Mouse (Mus musculus) layer of hippocampus, adult 8-10 months (tissue): ENCODE data around the gene Prf1. TPM values are rescaled to one million over a fixed set of nuclear protein-coding genes. Genes with fewer than 3 reads are reported as not detected.

Experiments
- DNase-seq, 2 experiments: peaks; one replicate each; pipeline ENCODE4 v3.0.0; 2022; ENCODE audit warnings: low spot score in 2 of 2
- total RNA-seq, 4 experiments: library from RNA; stranded (reverse); gene quantifications; 2 replicates each; pipeline ENCODE4 v1.2.4; 2022

The Prf1 gene
- not detected for total RNA-seq

DNA sequence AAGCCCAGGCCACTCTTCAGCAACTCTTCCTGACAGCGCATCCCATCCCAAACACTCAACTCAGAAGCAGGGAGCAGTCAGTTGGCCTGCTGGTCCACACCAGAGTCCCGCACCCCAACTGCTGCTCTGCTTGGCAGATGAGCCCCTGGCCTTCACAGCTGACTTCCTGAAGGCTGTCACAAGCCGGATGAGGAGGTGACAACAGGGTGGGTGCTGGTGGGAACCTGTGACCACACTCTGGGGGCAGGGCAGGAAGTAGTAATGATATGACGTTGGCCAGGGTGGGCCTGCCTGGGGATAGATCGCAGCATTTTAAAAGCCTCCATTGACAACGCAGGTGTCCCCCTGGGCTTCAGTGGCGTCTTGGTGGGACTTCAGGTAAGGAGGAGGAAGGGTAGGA, at the start of gene Prf1:
TSS of gene Prf1 (plus strand) at position 357 of the 400 bp plus-strand sequence.
- DNase-seq = no peak

GRCm38 (mm10) chr10:61248596-61249114, 49.0 kb upstream of the Prf1 start:
- no peak for DNase-seq

DNA sequence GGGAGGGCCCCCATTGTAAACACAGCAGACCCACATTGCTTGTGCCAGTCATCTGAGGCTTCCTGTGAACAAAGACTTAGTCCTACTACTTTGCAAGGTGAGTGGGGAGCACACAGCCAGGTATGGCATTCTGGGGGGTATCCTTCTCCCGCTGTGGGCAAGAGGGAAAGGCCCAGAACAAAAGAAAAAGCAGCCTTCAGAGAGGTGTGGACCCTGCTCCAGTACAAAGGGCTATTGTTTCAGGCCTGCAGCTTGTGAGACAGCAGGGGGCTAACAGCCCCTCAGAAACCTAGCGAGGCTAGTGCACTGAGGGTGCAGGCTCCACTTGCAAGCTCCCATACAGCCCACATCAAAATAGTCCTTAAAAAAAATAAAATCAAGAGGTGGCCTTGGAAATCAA, 47.7 kb upstream of the Prf1 start:
- DNase-seq = no peak

DNA sequence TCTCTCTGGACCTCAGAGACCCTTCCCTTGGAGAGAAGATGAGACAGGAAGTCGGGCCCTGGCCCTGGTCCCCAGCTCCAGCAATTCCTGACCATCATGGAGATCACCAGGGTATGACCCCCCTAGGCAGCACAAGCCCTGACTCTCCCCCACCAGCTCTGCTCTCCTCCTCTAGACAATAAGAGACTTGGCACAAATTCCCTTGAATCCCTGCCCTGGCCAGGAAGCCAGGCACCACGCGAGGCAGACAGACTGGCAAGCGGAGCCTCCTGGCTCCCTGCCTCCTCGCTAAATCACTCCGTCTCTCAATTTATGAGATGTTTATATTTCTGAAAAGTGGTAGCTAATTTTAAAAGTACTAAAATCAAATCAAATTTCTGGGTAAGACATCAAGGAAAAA, 42.9 kb upstream of the Prf1 start:
- peak; percentile 15 to 38 for DNase-seq

DNA sequence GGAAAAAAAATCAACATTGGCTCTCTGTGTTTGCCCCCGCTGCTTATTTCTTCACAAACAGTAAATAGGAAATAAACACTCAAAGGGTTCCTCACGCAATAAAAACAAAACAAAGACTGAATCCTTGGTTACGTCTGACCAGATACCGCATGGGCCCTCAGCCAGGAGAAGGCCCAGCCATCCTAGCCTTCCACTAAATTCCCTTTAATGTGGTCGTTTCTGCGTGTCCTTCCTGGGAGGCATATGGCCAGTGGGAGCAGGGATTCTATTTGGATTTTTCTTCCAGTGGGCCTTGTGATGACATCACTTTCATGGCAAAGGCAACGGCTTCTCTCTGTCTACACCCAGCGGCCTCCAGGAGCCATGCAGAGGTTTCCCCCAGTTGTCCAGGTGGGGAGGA, 42.4 kb upstream of the Prf1 start:
- no peak for DNase-seq

DNA sequence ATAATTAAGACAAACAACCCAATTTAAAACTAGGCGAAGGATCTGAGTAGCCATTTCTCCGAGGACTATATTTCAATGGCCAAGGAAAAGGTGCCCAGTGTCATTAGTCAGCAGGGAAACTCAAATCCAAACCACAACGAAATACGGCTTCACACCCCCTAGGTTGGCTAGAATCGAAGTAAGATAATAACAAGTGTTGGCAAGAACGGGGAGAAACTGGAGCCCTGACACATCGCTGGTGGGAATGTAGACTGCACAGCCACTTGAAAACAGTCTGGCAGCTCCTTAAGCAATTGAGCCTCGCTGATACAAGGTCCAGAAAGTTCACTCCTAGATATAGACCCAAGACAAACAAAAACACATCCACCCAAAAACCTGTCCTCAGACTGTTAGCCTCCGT, 41.0 kb upstream of the Prf1 start:
- DNase-seq = no peak

GRCm38 (mm10) chr10:61258131-61258530, 39.5 kb upstream of the Prf1 start:
- DNase-seq = peak; percentile 20 to 23

- DNase-seq = no peak
Measured at GRCm38 (mm10) chr10:61261229-61262156, 36.1 kb upstream of the Prf1 start.

GRCm38 (mm10) chr10:61263606-61264005, 34.0 kb upstream of the Prf1 start:
- DNase-seq = no peak

DNA sequence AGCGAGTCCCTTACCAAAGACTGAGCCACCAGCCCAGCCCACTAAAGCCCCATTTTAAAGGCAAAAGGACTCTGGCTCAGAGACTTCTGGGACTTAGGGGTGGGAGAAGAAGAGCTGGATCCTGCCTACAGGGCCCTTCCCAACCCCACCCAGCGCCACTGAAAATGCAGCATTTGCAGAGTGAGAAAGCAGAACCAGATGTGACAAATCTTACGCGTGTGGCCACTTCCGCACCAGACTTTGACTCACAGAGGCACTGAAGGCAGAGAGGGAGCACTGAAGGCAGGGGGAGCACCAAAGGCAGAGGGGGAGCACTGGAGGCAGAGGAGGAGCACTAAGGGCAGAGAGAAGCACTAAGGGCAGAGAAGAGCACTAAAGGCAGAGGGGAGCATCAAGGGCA, 30.3 kb upstream of the Prf1 start:
- DNase-seq = no peak

DNA sequence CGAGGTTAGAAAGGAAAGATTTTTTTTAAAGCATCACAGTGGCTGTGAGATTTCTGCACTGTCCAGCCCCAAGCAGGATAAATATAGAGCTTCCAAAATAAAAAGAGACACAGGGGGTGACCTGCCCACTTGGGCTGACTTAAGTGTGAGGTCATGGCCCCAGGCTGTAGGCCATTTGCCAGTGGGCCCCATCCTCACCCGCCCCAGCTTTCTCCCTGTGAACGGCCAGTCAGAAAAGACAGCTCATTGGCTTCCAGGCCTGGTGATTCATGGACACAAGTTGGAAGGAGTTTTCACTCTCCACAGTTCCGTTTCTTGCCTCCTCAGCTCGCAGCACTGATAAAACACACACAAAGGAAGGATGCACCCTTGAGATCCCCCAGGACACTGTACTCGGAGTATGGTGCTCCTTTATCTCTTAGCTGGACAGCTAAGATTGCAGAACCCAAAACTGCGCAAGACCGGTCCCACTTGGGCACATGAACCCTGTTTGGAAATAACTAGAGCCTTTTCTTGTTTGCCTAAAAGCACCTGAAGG, 25.5 kb upstream of the Prf1 start:
- no peak for DNase-seq

DNA sequence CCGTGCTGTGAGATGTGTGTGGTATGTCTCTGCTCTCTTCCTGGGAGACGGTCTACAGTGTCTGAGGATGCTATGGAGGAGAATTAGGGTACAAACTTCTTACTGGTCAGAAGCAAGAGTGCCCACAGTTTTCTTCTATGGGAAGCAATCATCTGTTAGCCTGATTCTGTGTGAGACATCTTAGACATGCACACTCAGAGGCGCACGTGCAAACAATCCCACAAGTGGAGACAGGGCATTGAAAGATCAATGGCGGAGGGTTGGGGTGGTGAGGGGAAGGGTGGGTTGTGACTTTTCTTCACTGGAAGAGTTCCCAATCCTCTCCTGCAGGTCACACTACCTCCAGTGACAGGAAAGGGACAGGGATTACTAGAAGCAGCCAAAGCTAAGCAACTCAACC, 25.0 kb upstream of the Prf1 start:
- no peak for DNase-seq

GRCm38 (mm10) chr10:61273081-61273843, 24.4 kb upstream of the Prf1 start, which contains the start of gene Adamts14:
Gene Adamts14 (minus strand): TSS chr10:61273438.
- DNase-seq = no peak

- DNase-seq = peak in 1 of 2 experiments; percentile 52
Measured at GRCm38 (mm10) chr10:61273844-61274215, 23.8 kb upstream of the Prf1 start.

DNA sequence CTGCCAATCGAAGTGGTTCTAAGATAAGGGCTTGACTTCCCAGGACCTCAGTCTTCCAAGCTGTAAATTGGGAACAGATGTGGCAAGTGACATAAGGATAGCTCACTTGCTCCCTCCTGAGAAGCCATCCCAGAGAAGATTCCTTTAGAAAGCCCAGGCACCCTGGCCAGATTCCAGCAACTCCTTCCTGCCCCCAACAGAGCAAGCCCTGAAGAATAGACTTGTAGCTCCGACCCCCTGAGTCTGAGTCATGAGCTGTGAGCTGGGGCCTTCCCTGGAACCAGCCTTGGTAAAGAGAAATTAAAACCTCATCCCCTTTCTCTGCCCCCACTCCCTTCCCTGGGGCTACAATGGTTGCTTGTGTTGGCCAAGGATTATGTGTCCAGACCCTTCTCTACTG, 23.1 kb upstream of the Prf1 start:
- no peak for DNase-seq

- no peak for DNase-seq
Measured at GRCm38 (mm10) chr10:61275669-61276110, 21.9 kb upstream of the Prf1 start.

DNA sequence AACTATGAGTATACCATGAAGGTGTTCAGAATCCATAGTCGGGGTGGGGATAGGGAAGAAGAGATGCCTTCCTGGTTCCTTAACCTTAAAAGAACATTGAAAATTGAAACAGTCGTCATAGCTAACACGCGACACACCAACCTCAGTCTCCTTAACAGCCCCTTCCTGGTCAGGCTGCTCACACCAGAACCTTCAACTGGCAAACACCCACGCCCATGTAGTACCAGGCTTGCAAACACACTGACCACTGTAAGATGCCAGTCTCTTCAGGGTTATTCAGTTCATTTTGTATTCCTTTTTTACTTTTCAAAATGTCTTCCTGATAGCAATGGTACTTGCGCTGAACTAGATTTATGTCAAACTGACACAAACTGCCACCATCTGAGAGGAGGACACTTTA, 20.6 kb upstream of the Prf1 start:
- DNase-seq = no peak

- DNase-seq = no peak
Measured at GRCm38 (mm10) chr10:61277918-61278674, 19.5 kb upstream of the Prf1 start.

DNA sequence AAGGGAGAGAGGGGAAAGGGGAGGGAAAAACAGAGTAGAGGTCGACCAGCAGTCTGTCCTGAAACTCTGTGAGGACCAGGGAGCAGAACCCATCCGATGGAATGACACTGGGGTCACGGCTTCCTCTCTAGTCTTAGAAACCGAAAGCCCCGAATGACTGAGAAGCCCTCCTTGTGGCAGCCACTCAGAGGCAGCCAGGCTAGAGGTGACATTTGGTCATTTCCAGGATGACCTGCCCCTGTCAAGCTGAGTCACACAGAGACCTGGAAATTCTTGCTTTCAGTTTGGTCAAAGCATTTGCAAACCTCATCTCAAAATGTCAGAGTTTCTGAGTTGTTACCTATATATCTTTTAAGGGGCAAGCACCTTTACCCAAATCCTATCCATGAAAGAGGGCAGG, 16.5 kb upstream of the Prf1 start:
- DNase-seq = no peak

DNA sequence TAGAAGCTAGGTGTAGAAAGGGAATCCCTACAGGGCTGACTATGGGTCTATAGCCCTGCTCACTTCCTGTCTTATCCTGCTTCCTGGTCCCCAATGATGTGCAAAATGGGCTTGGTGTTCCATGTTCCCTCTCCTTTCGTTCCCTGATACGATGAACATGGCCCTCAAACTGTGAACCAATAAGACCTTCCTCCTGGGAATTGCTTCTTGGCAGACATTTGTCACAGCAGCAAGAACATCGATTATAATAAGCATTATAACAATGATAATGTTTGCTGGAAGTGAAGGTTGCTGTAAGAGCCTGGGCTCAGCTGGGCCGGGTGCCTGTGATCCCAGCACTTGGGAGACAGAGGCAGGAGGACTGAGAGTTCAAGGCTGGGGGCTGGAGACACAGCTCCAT, 13.3 kb upstream of the Prf1 start:
- no peak for DNase-seq

DNA sequence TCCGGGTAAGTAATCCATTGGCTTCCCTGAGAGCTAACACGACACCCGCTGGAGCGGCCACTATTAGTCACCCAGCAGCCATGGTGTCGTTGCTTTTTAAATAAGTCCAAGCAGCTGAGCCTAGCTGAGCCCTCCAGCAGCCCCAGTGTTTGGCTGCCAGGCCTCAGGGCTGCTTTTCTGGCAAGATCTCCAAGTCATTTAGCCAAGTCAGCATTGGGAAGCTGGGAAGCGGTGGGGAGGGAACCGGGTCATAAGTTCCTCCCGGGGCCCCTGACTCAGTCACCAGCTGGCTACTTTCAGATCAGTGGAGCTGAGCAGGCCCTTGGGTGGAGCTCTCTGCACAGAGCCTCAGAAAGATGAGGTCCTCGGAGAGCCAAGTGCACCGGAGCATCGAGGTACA, 12.4 kb upstream of the Prf1 start:
- no peak for DNase-seq
